Mouse (Mus musculus): ENCODE data around the gene Mast3.

DNA sequence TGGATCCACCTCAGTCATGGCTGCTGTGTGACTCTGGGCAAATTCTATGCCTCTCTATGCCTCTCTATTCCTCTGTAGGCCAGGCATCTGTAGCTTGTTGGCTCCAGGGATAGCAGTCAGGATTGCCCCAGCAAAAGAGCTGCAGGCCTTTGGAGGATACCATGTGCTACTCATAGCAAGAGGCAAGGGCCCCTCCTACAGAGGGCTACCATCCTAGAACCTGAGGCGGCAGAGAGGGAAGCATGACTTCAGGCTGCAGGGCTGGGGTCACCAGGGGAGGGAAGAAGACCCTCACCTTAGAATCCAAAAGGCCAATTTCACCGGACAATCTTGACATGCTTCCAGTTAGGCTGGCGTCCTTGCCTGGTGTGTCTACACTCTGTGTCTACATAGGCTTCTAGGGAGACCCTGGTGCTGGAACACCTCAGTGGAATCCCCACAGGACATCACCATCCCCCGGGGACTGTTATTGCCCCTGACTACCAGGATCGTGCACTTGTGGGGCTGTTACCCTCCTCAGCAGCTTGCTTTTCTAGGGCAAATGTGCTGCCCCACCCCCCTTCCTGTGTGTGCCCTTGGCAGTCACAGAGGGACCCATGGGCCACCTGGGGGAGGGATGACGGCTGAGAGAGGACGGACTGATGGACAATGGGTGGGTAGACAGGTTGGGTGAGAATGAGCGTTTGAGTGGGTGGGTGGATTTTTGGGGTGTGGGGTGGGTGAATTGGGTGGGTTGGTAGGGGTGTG is 4.3 kb upstream of the Mast3 start:
- TF ChIP-seq CTCF (IDR thresholded peaks at IDR 0.05; ENCODE audit: low read depth) (no peak), EP300 (optimal IDR thresholded peaks at IDR 0.05) (no peak)
